Mouse (Mus musculus): ENCODE results near the gene Ror2. TPM values are rescaled to one million over a fixed set of nuclear protein-coding genes. Genes with fewer than 3 reads are reported as not detected.

Ror2 gene
- polyA plus RNA-seq, 1 experiment = not detected

DNA sequence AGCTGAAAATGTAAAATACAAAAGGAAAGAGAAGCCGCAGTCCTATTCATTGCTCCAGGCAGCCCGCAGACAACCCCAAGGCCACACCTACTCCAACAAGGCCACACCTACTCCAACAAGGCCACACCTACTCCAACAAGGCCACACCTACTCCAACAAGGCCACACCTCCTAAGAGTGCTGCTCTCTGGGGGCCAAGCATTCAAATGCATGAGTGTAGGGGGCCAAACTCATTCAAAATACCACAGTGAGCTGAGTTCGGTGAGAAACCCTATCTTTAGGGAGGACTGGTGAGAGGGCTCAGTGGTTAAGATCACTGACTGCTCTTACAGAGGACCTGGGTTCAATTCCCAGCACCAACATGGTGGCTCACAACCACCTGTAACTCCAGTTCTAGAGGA is 60.0 kb downstream of the Ror2 start:
- TF ChIP-seq POLR2A (IDR thresholded peaks at IDR 0.05; ENCODE audit: borderline replicate concordance, control insufficient read depth, low read depth, low read length) (no peak), CTCF (IDR thresholded peaks at IDR 0.05; ENCODE audit: control insufficient read depth, insufficient read depth, low read length) (no peak)
- Histone ChIP-seq H3K4me1 (ENCODE audit: control insufficient read depth, insufficient read depth, low read length) (no peaks in the 10 kb centered on the region), H3K27ac (ENCODE audit: control insufficient read depth, insufficient read depth, low read depth, low read length, poor library complexity) (no peak overlapping the region), H3K4me3 (replicated peaks; ENCODE audit: control insufficient read depth, low read depth, low read length) (no peak overlapping the region)
- WGBS = 90% methylated on average over 3 of the region's 3 CpGs

DNA sequence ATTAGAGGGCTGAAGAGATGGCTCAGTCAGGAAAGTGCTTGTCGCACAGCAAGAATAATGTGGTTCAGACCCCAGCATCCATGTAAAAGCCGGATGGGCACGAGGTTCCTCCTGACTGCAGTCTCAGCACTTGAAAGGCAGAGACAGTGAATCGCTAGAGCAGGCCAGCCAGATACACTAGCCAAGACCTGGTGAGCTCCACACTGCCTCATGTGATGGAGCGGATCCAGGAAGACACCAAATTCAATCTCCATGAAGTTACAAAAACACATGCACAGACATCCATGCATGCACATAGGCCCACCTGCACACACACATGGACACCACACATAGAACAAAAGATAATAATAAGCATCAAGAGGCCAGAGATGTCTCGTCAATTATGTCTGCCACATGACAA is 64.7 kb downstream of the Ror2 start:
- WGBS = 81% methylated on average over 6 of the region's 6 CpGs
- TF ChIP-seq CTCF (IDR thresholded peaks at IDR 0.05; ENCODE audit: control insufficient read depth, insufficient read depth, low read length) (no peak), POLR2A (IDR thresholded peaks at IDR 0.05; ENCODE audit: borderline replicate concordance, control insufficient read depth, low read depth, low read length) (no peak)
- Histone ChIP-seq H3K4me3 (replicated peaks; ENCODE audit: control insufficient read depth, low read depth, low read length) (no peak overlapping the region), H3K4me1 (ENCODE audit: control insufficient read depth, insufficient read depth, low read length) (no peaks in the 10 kb centered on the region), H3K27ac (ENCODE audit: control insufficient read depth, insufficient read depth, low read depth, low read length, poor library complexity) (no peak overlapping the region)

DNA sequence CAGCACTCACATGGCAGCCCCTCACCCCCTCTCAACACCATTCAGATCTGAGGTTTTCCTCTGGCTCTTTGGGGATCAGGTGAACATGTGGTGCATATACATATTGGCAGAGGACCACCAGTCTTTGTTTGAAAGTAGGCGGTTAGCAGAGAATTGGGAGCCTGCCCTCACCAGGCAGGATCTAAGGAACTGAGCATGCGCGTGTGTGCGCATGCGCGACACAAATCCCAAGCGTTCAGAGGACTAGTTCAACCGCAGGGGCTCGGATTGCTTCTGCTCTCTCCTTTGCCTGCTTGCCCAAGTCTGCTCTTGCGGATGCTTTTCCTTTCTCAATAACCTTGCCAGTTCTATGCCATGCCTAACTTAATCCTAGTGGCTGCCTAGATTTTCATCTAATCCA is 66.0 kb downstream of the Ror2 start:
- Histone ChIP-seq H3K27ac (ENCODE audit: control insufficient read depth, insufficient read depth, low read depth, low read length, poor library complexity) (no peak overlapping the region), H3K4me1 (ENCODE audit: control insufficient read depth, insufficient read depth, low read length) (no peaks in the 10 kb centered on the region), H3K4me3 (replicated peaks; ENCODE audit: control insufficient read depth, low read depth, low read length) (no peak overlapping the region)
- no peak for TF ChIP-seq POLR2A (IDR thresholded peaks at IDR 0.05; ENCODE audit: borderline replicate concordance, control insufficient read depth, low read depth, low read length)
- no peak for TF ChIP-seq CTCF (IDR thresholded peaks at IDR 0.05; ENCODE audit: control insufficient read depth, insufficient read depth, low read length)
- 91% methylated on average over 10 of the region's 10 CpGs for WGBS

DNA sequence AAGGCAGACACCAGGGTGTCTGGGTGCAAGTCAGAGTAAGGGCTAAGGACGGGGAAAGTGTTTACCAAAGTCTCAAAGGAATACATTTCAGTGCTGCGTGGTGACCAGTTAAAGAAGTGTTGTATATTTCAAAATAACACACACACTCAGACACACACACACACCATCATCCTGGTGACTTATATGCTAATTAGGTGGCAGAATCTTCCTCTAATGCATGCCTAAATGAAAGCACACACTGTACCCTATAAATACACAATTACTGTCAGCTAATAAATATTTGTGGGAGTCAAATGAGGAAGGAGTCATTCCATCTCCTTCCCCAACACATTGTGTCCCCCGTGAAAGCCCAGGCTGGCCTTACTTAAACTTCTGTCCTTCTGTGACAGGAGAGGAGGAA is 66.5 kb downstream of the Ror2 start:
- WGBS = 53% methylated on average over 3 of the region's 3 CpGs

DNA sequence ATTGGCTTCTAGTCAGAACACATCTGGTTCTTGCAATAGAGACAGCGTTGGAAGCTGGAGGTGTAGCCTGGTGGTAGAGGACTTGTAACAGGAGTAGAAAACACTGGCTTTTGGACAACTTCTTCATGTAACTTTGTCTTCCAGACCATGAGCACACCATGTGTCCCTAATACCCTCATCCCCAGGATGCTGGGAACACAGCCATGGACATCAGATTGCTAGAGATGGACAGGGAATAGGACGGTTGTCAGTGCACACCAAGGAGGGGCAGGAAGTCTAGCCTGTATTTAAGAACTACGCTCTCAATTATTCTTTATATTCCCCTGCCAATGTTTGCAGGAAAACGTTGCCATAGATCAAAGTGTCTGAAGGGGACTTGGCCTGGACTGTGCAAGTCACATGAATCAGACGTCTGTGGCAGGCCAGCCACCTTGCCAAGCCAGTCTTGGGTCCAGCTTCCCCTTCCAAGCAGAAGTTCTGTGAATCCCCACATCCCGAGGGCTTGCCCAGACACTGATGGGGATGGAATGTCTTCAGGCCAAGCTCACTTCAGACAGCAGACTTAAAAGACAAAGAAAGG is 68.4 kb downstream of the Ror2 start:
- Histone ChIP-seq H3K27ac (ENCODE audit: control insufficient read depth, insufficient read depth, low read depth, low read length, poor library complexity) (no peak overlapping the region), H3K4me3 (replicated peaks; ENCODE audit: control insufficient read depth, low read depth, low read length) (no peak overlapping the region), H3K4me1 (ENCODE audit: control insufficient read depth, insufficient read depth, low read length) (no peaks in the 10 kb centered on the region)
- TF ChIP-seq CTCF (IDR thresholded peaks at IDR 0.05; ENCODE audit: control insufficient read depth, insufficient read depth, low read length) = no peak
- TF ChIP-seq POLR2A (IDR thresholded peaks at IDR 0.05; ENCODE audit: borderline replicate concordance, control insufficient read depth, low read depth, low read length) = no peak
- 41% methylated on average over 6 of the region's 6 CpGs for WGBS

More for the DNA sequence above, 66.5 kb downstream of the Ror2 start:
- Histone ChIP-seq H3K4me3 (replicated peaks; ENCODE audit: control insufficient read depth, low read depth, low read length) (no peak overlapping the region), H3K27ac (ENCODE audit: control insufficient read depth, insufficient read depth, low read depth, low read length, poor library complexity) (no peak overlapping the region), H3K4me1 (ENCODE audit: control insufficient read depth, insufficient read depth, low read length) (no peaks in the 10 kb centered on the region)
- TF ChIP-seq POLR2A (IDR thresholded peaks at IDR 0.05; ENCODE audit: borderline replicate concordance, control insufficient read depth, low read depth, low read length) (no peak), CTCF (IDR thresholded peaks at IDR 0.05; ENCODE audit: control insufficient read depth, insufficient read depth, low read length) (no peak)

DNA sequence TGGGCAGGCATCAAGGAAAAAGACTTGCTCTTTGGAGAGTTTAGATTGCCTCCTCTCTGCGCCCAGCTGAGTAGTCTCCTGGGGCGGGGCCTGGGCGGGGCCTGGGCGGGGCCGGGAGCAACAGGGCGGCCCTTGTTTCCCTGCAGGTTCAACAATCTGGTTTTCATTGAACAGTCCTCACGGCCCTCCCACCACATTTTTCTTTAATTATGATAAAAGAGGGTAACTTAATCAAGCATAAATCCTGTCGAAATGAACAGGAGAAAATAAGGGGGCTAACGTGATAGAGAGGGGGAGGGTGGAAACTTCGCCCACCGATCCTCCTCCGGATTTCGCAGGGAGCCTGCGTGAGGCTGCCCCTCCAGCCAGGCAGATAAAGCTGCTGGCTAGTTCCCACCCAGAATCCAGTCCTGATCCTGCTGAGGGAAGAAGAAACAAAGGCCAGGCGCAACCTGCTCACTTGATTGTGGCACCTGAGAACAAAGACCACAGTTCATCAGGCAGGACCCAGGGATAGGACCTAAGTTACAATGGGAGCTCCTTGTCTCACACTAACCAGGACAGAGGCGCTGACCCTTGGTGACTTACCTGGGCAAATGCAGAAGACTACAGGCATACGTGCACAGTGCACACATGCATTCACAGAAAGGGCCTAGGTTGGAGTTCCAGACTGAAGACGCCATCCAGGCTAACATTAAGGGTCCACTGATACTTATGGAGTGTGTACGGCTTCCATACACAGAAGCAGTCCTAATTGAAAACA is 73.8 kb downstream of the Ror2 start:
- no peak overlapping the region for H3K27ac ChIP-seq (ENCODE audit: control insufficient read depth, insufficient read depth, low read depth, low read length, poor library complexity)
- 39% methylated on average over 19 of the region's 19 CpGs for WGBS
- H3K4me3 ChIP-seq (replicated peaks; ENCODE audit: control insufficient read depth, low read depth, low read length) = no peak overlapping the region
- H3K4me1 ChIP-seq (ENCODE audit: control insufficient read depth, insufficient read depth, low read length) = no peaks in the 10 kb centered on the region
- TF ChIP-seq POLR2A (IDR thresholded peaks at IDR 0.05; ENCODE audit: borderline replicate concordance, control insufficient read depth, low read depth, low read length) = no peak
- no peak for TF ChIP-seq CTCF (IDR thresholded peaks at IDR 0.05; ENCODE audit: control insufficient read depth, insufficient read depth, low read length)

DNA sequence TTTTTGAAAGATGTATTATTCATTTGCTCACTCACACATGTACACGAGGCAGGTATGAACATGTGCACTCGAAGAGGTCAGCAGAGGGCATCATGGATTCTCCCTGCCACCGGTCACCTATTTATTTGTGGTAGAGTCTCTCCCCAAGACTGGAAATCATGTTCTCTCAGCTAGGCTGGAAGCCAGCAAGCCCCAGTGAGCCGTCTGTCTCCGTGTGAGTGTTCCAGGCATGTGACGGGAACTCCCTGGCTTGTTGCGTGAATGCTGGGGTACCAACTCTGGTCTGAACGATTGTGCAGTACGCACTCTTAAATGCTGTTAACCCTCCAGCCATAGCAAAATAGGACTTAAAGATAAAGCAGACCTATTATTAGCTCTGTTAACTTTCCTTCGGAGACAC is 77.4 kb downstream of the Ror2 start:
- no peak for TF ChIP-seq POLR2A (IDR thresholded peaks at IDR 0.05; ENCODE audit: borderline replicate concordance, control insufficient read depth, low read depth, low read length)
- TF ChIP-seq CTCF (IDR thresholded peaks at IDR 0.05; ENCODE audit: control insufficient read depth, insufficient read depth, low read length) = no peak

DNA sequence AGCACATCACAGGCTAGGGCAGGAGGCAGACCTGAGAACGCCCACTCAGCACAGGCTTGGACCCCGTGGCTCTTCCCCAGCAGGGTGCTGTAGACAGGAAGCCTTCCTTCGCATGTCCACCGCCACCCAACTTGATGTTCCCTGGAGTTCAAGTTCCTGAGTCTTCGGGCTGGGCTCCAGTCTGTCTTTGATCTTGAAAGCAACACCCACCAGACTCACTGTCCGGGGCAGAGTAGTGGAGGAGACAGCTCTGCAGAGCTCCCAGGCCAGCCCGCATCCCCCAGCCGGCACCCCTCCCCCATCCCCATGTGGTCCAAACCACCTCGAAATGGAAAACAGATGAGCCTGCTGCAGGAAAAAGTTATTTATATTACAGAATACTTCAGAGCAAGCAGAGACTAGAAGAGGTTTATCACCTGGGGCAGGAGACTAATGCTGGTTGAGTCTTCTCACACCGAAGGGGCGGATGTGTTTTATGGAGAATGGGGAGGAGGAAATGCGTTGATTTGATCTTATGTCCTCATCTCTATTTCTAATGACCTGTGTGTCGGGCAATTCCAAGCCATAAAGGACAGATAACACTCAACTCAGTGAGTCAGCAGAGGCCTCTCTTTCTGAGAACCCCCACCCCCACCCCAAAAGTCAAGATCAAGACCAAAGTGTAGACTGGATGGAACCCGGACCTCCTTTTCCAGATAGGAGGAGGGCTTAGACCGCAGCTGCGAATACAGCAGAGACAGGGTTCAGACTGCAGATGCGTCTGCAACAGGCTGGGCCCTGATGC is 80.6 kb downstream of the Ror2 start:
- WGBS = 75% methylated on average over 17 of the region's 17 CpGs
- H3K27ac ChIP-seq (ENCODE audit: control insufficient read depth, insufficient read depth, low read depth, low read length, poor library complexity) = no peak overlapping the region
- H3K4me3 ChIP-seq (replicated peaks; ENCODE audit: control insufficient read depth, low read depth, low read length) = no peak overlapping the region
- TF ChIP-seq CTCF (IDR thresholded peaks at IDR 0.05; ENCODE audit: control insufficient read depth, insufficient read depth, low read length) (no peak), POLR2A (IDR thresholded peaks at IDR 0.05; ENCODE audit: borderline replicate concordance, control insufficient read depth, low read depth, low read length) (no peak)
- H3K4me1 ChIP-seq (ENCODE audit: control insufficient read depth, insufficient read depth, low read length) = no peaks in the 10 kb centered on the region

More for the DNA sequence above, 77.4 kb downstream of the Ror2 start:
- Histone ChIP-seq H3K27ac (ENCODE audit: control insufficient read depth, insufficient read depth, low read depth, low read length, poor library complexity) (no peak overlapping the region), H3K4me1 (ENCODE audit: control insufficient read depth, insufficient read depth, low read length) (no peaks in the 10 kb centered on the region), H3K4me3 (replicated peaks; ENCODE audit: control insufficient read depth, low read depth, low read length) (no peak overlapping the region)
- 87% methylated on average over 10 of the region's 10 CpGs for WGBS

Data from bone marrow, adult 2 months (tissue).